Mouse (Mus musculus) erythroid progenitor cell, adult 5-6 weeks (primary cell): ENCODE results near the gene Krt17. TPM values are rescaled to one million over a fixed set of nuclear protein-coding genes. Genes with fewer than 3 reads are reported as not detected.
"Not testable (repeated sequence)": the region's sequence is repeated elsewhere in the genome, so short reads cannot be mapped to it uniquely, and the experiment has no call there.

Experiments
- ATAC-seq: replicated peaks from 2 replicates; pipeline ENCODE4 v1.8.0; 2016; ENCODE audit warnings: moderate number of reproducible peaks, mild to moderate bottlenecking, moderate TSS enrichment, inconsistent platforms; ENCODE audit not compliant: poor library complexity, low FRiP score, severe bottlenecking
- total RNA-seq, 2 experiments: library from RNA; stranded (forward) in 1 of 2; stranded (reverse) in 1 of 2; fragments of 150-400 nt in 1 of 2; fragments of 186-747, 209-891 nt in 1 of 2; gene quantifications; 2 replicates each; pipeline versions ENCODE4 v1.2.3 to v1.2.4; 2015 to 2017; ENCODE audit warnings: low replicate concordance in 2 of 2

Gene Krt17
- total RNA-seq (2015; ENCODE audit: low replicate concordance) (not detected in 2 replicates), total RNA-seq (2017; ENCODE audit: low replicate concordance) (not detected in 2 replicates)

DNA sequence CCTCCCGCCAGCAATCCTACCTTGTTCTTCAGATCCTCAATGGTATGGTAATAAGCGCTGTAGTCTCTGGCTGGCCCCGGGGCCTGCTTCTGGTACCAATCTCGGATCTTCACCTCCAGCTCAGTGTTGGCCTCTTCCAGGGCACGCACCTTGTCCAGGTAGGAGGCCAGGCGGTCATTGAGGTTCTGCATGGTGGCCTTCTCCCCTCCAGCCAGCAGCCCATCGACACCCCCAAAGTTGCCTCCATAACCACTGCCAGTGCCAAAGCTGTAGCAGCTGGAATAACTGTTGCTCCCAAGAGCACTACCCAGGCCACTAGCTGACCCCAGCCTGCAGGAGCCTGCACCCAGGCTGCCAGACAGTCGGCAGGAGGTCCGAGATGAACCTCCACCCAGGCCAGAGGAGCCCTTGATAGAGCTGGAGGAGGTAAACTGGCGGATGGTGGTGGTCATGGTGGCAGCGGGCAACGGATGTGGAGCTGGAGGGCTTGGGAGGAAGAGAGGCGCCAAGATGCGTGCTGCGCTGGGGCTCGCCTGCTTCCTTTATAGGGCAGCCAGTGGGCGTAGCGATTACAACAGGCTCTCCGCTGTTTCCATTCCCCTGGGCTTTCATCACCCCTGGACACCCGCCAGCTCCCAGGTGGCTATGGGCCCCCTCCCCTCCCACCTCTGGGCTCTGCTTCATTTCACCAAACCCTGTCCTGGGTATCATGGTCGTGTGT, at the start of gene Krt17:
TSS of gene Krt17 (minus strand) at position 516 of the 721 bp plus-strand sequence.
- no peak for ATAC-seq

DNA sequence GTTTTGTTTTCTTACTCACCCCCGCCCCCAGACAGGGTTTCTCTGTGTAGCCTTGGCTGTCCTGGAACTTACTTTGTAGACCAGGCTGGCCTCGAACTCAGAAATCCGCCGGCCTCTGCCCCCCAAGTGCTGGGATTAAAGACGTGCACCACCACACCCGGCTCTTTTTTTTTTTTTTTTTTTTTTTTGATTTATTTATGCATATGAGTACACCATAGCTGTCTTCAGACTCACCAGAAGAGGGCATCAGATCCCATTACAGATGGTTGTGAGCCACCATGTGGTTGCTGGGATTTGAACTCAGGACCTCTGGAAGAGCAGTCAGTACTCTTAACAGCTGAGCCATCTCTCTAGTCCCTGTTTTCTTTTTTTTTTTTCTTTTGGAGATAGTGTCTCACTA, 47.8 kb upstream of the Krt17 start:
- not testable (repeated sequence) for ATAC-seq

DNA sequence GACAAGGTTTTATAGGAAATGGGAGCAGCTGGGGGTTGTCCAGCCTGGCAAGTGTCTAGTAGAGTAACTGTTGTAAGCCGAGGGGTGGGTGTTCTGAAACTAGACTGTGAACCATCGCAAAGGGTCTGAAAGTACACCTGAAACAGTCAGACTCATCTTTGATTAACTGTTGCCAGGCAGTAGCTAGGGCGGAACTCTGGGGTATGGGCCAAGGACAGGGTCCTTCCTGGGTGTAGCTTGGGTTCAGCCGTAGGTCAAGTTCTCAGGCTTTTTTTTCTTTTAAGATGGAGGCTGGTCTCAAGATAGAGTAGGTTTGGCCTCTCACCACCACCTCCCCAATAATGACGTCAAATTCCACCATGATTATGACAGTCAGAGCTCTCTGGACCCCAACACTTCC, 47.1 kb upstream of the Krt17 start:
- ATAC-seq = no peak

DNA sequence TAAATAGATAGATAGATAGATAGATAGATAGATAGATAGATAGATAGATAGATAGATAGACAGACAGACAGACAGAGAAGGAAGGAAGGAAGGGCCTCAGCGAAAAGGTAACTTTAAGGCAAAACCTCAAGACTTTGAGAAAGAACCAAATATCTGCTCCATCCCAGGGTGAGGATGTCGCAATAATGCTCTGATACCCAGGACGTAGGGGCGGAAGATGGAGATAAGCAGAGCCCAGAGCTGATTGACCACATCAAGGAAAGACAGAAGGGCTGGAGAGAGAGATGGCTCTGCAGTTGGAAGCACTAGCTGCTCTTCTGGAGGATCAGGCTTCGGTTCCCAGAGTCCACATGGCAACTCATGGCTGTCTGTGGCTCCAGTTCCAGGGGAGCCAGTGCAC, 40.5 kb upstream of the Krt17 start:
- no peak for ATAC-seq

DNA sequence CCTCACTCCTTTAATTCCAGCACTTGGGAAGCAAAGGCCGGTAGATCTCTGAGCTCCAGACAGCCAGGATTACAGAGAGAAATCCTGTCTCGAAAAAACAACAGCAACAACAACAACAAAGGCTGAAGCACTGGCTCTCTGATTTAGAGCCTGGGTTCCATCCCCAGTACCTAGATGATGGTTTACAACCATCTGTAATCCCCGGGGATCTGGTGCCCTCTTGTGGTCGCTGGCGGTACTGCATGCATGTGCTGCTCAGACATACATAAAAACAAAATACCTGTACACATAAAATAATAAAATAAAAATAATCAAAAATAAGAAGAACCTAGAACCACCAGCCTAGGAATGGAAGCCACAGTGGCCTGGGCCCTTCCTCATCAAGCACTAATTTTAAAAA, 39.5 kb upstream of the Krt17 start:
- ATAC-seq = 0 out of 2 replicates have a peak, but pooled peaks have one; percentile 48

DNA sequence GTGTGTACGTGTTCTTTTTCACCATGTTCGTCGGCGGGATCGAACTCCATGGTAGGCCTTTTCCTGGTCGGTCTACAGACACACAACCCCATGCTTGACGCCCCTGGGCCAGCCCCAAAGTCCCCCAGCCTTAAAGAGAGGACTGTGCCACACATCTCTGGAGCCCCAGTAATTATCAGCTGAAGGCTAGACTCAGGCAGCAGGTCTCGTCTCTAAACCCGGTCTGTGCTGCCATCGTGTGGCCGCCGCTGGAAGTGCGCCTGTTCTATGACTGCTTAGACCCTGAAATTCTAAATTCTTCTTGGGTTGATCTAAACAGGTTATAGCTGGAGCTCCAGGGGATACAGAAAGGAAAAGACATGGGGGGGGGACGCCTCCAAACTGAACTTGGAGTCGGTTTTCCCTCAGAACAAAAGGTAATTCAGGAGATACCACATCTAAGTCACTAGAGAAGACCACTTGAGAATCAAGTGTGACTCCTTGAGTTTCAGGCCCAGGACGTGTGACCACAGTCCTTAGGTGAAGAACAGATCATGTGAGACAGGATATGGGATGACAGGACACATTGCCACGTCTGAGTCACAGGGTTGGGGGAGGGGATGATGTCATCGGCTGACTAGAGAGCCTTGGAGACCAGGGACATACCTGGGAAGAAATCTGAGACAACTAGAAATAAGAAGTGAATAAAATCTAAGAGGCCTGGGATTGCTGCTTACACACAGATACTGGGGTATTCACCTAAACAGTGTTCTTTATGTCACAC, 37.6 kb upstream of the Krt17 start:
- peak; percentile 77 for ATAC-seq

DNA sequence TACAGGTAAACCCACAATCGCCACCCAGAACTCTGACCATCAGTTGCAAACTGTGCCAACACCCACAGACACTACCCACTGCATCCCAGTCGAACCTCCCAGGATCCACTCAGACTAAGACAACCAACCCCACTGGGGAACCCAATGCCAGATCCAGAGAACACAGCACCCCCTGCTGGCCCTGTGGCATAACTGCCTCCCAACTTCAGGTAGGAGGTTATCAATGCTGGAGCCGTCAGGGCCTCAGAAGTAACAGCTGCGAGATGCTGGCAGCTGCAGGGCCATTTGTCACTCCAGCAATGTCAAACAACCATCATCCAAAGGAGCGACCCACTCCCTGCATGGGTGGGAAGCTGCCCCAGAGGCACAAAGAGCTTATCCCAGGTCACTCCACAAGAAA, 37.0 kb upstream of the Krt17 start:
- ATAC-seq = peak; percentile 61

DNA sequence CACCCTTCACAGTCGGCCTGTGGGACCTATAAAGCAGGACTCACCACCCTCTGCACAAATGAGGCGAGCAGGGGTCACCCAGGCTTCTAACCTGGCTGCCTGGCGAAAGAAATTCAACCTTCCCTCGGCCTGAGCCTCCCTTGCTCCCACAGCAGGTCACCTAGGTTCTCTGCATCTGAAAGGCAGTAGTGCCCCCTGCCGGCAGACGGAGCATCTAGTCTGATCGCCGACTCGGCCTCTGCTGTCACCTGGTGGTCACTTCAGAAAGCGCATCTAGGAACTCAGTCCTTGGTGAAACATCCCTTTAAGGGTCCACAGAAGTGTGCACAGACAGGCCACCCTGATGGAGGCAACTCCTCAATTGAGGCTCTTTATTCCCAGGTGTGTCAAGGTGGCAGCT, 34.5 kb upstream of the Krt17 start:
- peak; percentile 65 for ATAC-seq

DNA sequence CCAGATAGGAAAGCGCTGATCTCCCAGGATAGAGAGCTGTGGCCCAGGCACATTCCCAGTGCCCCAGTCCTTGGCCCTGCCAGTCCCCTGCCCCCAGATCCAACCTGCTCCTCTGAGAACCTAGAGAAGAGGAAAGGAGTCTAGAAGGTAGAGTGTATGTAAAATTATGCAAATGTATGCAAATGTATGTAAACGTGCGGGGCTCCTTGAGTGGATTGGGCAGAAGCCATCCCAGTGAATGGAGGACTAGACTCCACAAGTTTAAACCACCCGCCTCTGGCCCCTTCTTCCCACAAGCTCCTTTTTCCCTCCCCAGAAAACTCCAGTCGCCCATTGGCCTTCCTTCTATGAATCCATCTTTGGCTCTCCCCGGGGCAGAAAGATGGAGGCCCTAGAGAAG, 32.1 kb upstream of the Krt17 start:
- no peak for ATAC-seq

DNA sequence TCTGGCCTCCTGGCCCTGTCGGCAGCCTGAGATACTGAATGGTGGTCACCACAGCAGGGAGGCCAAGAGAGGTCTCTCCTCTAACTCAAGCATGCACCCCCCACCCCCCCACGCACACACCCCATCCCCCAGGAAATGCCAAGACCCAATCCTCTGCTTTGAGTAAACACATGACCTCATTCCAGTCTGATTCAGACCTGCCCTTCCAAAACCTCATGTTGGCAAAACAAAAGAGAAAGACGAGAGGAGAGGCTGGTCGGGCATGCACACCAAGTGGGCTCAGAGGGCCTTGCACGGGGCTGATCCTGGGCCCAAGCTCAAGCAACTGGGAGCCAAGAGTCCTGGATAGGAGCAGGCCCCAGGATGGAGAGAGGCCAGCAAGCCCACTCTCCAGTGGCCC, 29.4 kb upstream of the Krt17 start:
- no peak for ATAC-seq

DNA sequence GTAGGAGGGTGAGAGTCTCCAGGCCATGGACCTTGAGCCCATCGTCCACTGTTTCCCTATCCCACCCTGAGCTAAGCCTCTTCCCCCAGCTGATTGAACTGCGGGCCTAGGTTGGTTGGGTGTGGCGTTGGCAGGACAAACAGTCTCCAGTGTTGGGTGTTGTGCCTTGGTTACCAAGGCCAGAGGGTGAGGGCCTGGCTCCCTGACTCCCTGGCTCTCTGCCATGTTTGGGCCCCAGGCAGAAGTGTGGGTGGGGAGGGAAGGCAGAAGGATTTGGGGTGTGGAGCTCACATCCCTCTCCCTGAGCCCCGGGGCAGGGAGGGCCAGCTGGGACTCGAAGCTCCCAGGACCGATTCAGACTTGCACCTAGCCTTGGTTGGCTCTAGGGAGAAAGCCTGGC, 28.1 kb upstream of the Krt17 start:
- no peak for ATAC-seq

DNA sequence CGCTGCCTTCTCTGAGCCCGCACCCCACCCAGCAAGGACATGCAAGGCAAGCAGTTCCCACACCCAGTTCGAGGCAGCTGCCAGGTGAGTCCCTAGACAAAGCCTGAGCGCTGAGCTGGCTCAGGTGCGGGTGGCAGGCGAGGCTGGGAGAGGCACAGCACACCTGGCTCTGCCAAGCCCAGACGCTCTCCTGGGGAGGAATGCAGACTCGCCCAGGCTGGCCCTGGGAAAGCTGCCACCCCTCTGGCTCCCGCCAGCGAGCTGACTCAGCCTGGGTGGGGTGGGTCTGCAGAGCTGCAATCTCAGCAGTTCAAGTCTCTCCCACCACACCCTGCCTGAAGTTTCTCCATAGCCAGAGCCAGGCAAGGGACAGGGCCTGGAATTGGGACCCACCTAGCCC, 26.2 kb upstream of the Krt17 start:
- no peak for ATAC-seq

DNA sequence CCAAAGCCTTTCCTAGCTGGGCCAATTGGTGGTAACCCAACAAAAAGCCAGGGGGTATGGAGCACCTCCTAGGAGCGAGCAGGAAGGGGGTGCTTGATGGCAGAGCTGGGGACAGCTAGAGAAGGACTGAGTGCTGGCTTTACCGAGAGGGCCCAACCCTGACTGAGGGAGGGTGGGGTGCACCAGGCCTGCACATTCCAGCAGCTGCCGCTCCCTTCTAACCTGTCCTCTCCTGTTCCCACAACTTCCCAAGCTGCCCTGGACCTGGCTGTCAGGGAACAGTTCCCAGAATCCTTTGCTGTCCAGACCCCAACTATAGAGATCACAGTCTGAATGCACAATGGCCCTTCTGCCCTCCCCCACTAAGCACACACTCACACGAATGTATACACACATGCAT, 24.2 kb upstream of the Krt17 start:
- ATAC-seq = no peak

DNA sequence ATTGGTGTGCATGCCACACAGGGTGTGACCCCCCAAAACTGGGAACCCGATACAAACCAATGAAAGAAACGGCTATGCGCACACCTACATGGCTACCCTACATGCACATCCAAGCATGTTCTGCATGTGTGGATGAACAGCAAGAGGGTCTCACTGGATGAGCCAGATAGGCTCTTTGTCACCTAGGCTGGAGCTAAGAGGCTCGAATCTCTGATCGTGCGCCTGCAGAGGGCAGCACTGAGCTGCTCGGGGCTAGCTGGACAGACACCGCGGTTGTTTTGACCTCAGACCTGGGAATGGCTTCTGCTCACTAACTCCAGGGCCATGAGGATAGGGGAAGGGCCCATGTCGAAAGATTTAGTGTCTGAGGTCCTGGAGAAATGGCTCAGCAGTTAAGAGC, 21.7 kb upstream of the Krt17 start:
- ATAC-seq = peak; percentile 76

DNA sequence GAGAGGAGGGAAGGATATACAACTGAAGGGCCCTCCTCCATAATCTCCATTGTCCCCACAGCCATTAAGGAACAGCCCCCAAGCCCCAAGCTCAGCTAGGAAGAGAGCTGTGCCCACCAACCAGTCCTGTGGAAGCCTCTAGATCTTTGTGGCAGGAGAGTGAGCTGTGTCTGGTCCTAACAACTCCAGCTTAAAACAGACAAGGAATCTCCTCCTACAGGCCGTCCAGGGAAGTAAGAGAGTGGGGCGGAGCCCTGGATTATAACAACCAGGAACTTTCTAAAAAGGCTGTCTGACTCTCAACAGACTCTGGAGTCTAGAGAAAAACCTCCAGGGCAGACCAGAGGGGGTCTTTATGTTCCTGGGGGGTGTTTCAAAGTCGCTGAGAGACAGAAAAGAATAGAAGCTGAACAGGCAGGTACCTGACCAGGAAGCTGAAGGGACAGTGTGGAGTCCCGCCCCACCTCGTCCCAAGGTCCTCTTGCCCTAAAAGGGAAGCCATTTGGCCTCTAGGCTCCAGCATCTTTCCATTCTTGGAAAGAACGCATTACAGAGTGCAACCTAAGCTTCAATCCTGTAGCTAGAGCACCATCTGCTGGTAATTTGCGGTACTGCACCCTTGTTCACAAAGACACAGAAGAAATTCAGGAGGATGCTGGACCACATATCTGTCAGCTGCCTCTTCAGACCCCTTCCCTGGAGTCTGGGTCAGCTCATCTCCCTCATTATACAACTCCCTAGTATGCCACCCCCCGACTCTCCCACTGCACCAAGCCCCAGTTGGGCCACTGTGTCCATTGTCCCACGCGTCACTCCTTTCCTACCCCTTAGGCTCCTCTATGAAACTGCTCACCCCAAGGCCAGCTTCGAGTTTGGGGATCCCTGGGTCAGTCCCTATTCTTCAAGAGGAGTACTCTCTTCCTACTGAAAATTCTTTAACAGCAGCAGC, 21.0 kb upstream of the Krt17 start:
- ATAC-seq = peak; percentile 56

DNA sequence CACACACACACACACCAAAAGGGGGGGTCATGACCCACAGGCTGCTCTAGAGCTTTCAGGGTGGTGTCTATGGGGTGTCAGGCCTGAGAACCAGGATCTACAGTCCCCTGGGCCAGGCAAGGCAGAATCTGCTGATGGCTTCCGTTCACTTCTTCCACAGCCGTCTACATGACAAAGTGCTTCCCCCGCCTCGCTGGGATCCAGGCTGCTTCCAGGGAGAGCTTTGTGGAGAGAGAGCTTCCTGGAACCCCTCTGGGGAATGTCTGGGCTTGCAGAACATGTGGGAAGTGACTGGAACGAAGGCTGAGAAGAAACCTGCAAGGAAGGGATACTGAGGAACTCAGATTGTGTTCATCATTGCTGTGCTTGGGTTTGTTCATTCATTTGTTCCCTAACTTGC, 17.9 kb upstream of the Krt17 start:
- ATAC-seq = no peak

DNA sequence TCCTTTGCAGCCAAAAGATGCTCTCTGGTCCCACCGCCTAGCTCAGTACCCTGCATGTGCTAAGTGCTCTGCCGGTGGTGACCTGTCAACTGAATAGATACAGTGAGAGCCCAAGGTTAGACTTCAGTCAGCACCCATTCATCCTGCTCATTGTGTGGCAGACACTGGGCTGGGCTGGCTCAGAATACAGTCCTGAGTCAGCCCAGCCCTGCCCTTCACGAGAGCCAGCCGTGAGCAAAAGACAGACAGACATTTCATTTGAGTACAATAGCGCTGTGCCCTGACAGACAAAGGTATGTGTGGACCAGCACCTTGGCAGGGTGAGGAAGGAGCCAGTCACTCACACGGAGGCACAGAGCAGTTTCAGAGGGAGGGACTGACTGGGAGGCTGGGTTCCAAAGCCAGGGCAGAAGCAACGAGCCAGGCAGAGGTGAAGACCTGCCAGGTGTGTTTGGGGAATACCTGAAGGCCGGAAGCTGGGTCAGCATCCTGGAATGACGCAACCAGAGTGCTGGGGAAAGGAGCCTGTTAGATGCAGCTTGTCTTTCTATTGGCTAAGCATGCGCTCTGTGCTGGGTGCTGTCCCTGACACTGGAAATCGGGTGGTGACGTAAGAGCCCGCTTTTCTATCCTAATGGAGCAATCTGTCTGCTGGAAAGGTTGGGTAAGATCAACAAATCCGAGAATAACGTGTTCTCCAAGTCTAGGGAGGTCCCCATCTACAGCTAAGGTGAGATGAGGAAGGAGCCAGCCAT, 17.1 kb upstream of the Krt17 start:
- no peak for ATAC-seq

DNA sequence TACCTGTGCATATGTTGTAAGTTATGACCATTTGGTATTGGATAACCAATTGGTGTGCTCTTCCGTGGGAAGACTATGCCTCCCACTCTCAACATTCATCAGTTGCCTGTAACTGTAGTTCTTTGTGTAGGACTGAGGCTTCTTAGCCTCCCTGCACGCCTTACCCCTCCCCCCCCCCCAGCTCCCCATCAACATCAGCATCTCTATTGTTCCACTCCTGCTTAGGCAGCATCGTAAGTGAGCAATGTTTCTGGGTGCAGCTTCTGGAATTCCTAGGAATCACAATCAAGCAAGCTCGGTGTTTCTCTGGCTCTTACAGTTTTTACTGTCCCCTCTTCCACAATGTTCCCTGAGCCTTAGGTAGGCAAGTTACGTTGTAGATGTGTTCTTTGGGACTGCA, 14.6 kb upstream of the Krt17 start:
- no peak for ATAC-seq

DNA sequence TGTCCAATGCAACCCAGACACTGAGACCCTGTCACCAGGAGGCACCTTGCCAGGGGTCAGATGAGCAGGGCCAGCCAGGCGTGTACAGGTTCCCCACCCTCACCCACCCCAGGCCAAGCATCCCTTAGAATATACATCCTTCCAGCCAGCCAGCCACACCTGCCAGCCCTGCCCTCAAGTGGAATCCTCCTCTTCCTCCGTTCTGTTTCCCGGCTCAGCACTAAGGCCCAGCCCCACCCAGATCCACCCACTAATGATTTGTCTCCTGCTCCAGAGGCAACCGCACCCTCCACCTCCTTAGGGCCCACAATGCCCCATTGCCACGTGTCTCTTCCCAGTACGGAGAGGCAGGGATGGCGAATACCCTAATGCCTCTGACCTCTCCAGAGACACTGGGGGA, 13.9 kb upstream of the Krt17 start:
- no peak for ATAC-seq

DNA sequence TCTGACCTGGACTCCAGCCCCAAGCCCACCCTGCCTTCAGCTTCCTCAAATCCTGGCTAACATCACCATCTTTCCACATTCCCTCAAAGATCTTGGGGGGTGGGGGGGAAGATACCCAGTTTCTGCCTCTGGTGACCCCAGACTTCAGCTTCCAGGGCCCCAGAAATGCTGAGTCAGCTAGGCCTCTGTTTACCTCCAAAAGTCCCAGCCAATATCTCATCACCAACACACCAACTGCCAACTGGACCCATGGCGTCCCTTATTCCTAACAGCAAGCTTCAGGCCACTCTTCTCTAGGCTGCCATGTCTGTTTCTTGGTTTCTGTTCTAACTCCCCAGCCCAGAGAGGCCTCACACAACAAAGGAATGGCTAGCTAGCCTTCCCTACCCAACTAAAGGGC, 11.0 kb upstream of the Krt17 start:
- no peak for ATAC-seq
